Mouse (Mus musculus) G1E-ER4 (cell line): ENCODE measurements around the gene Mgea5. TPM values are rescaled to one million over a fixed set of nuclear protein-coding genes. Genes with fewer than 3 reads are reported as not detected.

Experiments
- GATA1 ChIP-seq: IDR thresholded peaks from one replicate; pipeline ENCODE4 v1.8.0; 2012; ENCODE audit warnings: low read length, inconsistent platforms
- polyA plus RNA-seq: library from polyadenylated mRNA; stranded (reverse); fragments of >175 nt; gene quantifications from 2 replicates; pipeline ENCODE4 v1.2.3, GENCODE M21; 2012

Mgea5 gene
- polyA plus RNA-seq, 1 experiment: 79.2 TPM

DNA sequence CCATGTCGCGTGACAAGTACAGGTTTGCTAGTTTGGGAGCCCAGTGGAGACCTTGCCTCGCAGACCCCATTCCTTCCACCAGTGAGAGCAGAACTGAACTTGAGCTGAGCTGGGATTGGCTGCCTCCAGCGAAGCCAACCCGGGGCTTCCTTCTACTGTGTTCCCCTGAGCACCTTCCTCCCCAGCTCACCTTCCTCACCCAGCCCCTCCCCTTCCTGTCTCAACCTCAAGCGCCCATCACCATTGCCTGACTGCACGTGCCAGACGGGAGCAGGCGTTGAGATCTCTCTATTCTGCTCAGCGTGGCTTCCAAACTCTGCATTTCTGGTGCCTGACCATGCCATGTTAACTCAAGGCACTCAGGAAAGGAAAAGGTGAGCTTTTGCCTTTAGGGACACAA lies 56.4 kb downstream of the Mgea5 start:
- TF ChIP-seq GATA1: no peak

DNA sequence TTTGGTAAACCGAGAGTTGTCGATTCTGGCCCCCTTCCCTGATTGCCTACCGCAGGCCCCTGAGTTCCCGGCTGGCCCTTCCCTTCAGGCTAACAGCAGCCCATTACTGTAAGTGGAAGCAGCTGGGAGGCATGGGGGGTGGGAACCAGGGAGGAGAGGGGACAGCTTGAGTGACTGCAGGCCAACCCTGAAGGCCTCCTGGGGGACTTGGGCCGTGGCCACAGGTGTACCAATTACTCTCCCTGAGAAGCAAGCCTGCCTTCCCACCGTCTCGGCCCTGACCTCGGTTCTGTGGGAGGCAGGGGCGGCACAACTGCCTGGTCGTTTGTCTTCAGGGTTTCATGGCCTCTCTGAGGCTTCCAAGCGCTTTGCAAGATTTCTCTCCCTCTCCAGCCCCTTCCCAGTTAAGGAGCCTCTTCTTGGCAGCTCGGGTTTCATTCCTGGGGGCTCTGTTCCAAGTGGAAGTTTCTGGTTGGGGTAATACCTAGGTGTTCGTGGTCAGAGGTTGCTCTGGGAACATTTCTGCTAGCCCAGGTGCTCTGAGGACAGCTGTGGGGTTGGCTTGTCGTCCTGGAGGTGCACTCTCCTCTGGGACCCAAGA lies 57.9 kb downstream of the Mgea5 start:
- TF ChIP-seq GATA1: no peak

DNA sequence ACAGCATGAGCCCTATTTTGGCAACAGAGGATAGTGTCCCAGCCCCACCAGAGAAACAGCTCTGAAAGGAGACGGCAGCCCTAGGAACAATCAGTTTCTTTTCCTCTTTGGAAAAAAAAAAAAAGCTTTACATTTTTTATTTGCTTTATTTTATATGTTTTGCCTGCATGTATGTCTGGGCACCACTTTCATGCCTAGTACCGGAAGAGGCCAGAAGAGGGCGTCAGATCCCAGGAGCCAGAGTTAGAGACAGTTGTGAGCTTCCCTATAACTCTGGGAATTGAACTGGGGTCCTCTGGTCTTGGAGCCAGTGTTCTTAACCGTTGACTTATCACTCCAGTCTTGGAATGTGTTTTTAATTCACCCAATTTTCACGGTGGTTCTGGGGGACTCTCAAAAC lies 61.4 kb downstream of the Mgea5 start:
- no peak for TF ChIP-seq GATA1

DNA sequence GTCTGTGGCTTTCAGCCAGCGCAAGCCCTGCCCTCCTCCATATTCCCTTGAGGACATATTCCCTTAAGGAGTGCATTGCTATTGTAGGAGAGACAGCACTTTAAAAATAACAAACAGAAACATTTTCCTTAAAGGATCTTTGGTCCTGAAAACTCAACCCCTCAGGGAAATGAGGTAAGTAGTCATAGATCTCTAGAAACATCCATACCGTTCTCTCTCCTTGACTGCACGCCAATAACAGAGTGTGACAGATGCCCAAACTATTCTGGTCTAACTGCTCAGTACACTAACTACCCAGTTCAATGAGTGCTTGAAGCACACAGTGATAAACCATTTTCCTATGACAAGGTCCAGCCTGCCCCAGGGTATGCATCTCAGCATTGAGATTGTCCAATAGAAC lies 65.4 kb downstream of the Mgea5 start:
- no peak for TF ChIP-seq GATA1

DNA sequence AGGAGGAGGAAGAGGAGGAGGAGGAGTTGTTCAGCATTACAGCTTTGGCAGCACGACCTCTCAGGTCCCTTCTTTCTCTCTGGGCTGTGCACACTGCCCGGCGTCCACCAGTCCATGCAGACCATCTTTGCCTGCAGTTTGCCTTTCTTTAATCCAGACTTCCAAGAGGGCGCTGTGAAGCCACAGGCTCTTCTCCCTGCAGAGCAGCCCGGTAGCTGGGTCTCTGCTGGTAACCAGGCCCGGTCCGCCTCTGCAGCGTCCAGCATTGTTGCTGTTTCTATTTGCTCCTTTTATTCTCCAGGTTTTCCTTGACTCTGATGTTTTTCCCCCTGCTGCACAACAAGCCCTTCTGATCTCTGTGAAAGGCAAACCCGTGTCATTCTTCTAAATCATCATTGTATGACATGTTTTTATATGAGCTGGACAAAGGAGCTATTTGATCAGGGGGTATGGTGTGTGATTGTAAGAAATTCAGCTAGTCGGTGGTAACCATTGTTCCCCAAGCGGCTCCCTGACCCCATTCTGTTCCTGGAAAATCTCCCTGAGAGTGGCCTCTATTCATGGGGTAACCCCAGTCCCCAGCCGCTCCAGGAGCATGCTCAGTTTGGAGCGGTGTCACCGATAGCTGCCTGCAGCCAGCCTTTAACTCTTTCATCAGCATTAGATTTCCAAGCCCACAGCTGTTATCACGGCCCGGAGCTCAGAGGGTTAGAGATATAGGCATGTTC lies 66.0 kb downstream of the Mgea5 start:
- TF ChIP-seq GATA1: no peak

DNA sequence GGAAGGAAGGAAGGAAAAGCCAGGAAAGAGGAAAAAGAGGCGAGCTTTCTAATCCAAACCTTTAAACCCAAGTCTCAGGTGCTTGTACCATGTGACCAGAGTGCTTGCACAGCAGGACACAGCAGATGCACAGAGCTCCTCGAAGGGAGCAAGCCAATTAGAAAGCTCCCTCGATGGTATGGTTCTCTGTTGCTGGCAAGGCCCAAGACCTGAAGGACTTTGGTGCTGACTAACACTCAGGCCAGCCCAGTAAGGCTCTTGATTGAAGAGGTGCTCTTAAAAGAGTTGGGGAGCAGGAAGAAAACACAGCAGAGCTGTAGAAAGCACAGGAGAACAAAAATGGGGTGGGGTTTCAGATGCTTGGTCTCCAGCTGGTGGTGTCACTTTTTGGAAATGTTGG lies 74.9 kb downstream of the Mgea5 start:
- no peak for TF ChIP-seq GATA1

Other genes with a start within 250 kb of the Mgea5 start
- 11.6 and 13.7 TPM in 2 replicates for gene Poll, start 223.3 kb downstream of the Mgea5 start, polyA plus RNA-seq
- 12.5 and 14.7 TPM in 2 replicates for gene Gm17018, start 223.2 kb downstream of the Mgea5 start, polyA plus RNA-seq
- gene Fbxw4, start 123.5 kb downstream of the Mgea5 start, polyA plus RNA-seq: 45.7 and 47.0 TPM in 2 replicates
- gene Fgf8, start 40.9 kb downstream of the Mgea5 start, polyA plus RNA-seq: not detected in 2 replicates
- gene Npm3, start 34.2 kb downstream of the Mgea5 start, polyA plus RNA-seq: 177 and 234 TPM in 2 replicates
- gene Kcnip2, start 32.2 kb upstream of the Mgea5 start, polyA plus RNA-seq: 0.12 TPM in 1 of 2 replicates, not detected in the other
- 1.7 and 2.0 TPM in 2 replicates for gene Armh3, start 214.7 kb upstream of the Mgea5 start, polyA plus RNA-seq
- gene Hps6, start 219.7 kb upstream of the Mgea5 start, polyA plus RNA-seq: 16.6 and 17.4 TPM in 2 replicates